Mouse (Mus musculus) small intestine, adult 2 months (tissue): ENCODE data around the gene Fgd2. TPM values are rescaled to one million over a fixed set of nuclear protein-coding genes. Genes with fewer than 3 reads are reported as not detected.

Experiments used
- H3K27ac ChIP-seq: fragments of 200-500 bp; 2 replicates; pipeline ENCODE4 v1.5.1; 2012; ENCODE audit warnings: low read depth, low read length, control low read depth, inconsistent platforms; ENCODE audit not compliant: insufficient read depth
- H3K27me3 ChIP-seq: fragments of 200-500 bp; 2 replicates; pipeline ENCODE4 v1.6.1; 2012; ENCODE audit warnings: mild to moderate bottlenecking, moderate library complexity, low read length, inconsistent platforms; ENCODE audit not compliant: control insufficient read depth, insufficient read depth
- H3K36me3 ChIP-seq: fragments of 200-500 bp; 2 replicates; pipeline ENCODE4 v1.6.1; 2012; ENCODE audit warnings: mild to moderate bottlenecking, low read length, control low read depth, inconsistent platforms; ENCODE audit not compliant: control insufficient read depth, insufficient read depth
- H3K4me1 ChIP-seq: fragments of 200-500 bp; 2 replicates; pipeline ENCODE4 v1.6.1; 2012; ENCODE audit warnings: low read length, inconsistent platforms, mixed read lengths; ENCODE audit not compliant: control insufficient read depth, insufficient read depth, insufficient read length
- H3K4me3 ChIP-seq: fragments of 200-500 bp; 2 replicates; pipeline ENCODE4 v1.5.1; 2012; ENCODE audit warnings: low read depth, mild to moderate bottlenecking, control low read depth, inconsistent platforms, low read length, moderate library complexity
- CTCF ChIP-seq: fragments of 200-500 bp; IDR thresholded peaks from 2 replicates; pipeline ENCODE4 v1.5.1; 2012; ENCODE audit warnings: low read depth, mild to moderate bottlenecking, control low read depth, inconsistent platforms, low read length, moderate library complexity, mixed read lengths; ENCODE audit not compliant: insufficient replicate concordance, insufficient read length; ENCODE audit errors: extremely low read depth
- POLR2A ChIP-seq: fragments of 200-500 bp; IDR thresholded peaks from 2 replicates; pipeline ENCODE4 v1.6.1; 2012; ENCODE audit warnings: low read depth, mild to moderate bottlenecking, control low read depth, inconsistent platforms, low read length, moderate library complexity
- WGBS: fragments of 180-500 bp; shearing (Covaris S2); methylation state at CpG from one replicate; pipeline ENCODE4 v1.1.7; 2018; 5-methylcytosine and 5-hydroxymethylcytosine counted together
- polyA plus RNA-seq: library from polyadenylated mRNA; depleted of rRNA; stranded (reverse); fragments of >200 nt; gene quantifications from 2 replicates; pipeline ENCODE4 v1.2.3, GENCODE M21; 2012

The Fgd2 gene
- polyA plus RNA-seq, 1 experiment, result 16.3 TPM

- TF ChIP-seq CTCF (no peak), POLR2A (no peak)
- Histone ChIP-seq H3K4me3 (no peak overlapping the region), H3K36me3 (no peaks in the 10 kb centered on the region), H3K4me1 (peaks cover 37% of the 10 kb centered on the region), H3K27ac (peak overlapping the region; percentile 83), H3K27me3 (no peaks in the 10 kb centered on the region)
- WGBS, result 39% methylated on average over 12 of the region's 12 CpGs
These were observed 59.4 kb downstream of the Fgd2 start for GRCm38 (mm10) chr17:29419976-29420739.

- Histone ChIP-seq H3K27ac (peak overlapping the region; percentile 78; the same call in 1 of the 2 replicates), H3K4me3 (no peak overlapping the region), H3K27me3 (no peaks in the 10 kb centered on the region), H3K4me1 (peaks cover 32% of the 10 kb centered on the region), H3K36me3 (no peaks in the 10 kb centered on the region)
- WGBS, result 84% methylated on average over 3 of the region's 3 CpGs
- TF ChIP-seq CTCF, result peak; percentile 10; the same call in 1 of the 2 replicates
- TF ChIP-seq POLR2A, result no peak
These were observed 60.6 kb downstream of the Fgd2 start for GRCm38 (mm10) chr17:29421319-29421718.

GRCm38 (mm10) chr17:29422337-29422736 is 61.6 kb downstream of the Fgd2 start:
- Histone ChIP-seq H3K4me3 (no peak overlapping the region), H3K27ac (peak overlapping the region; percentile 96), H3K27me3 (no peaks in the 10 kb centered on the region), H3K36me3 (no peaks in the 10 kb centered on the region), H3K4me1 (peaks cover 28% of the 10 kb centered on the region)
- 87% methylated on average over 6 of the region's 6 CpGs for WGBS
- TF ChIP-seq POLR2A, result no peak
- peak; percentile 30; the same call in 1 of the 2 replicates for TF ChIP-seq CTCF

GRCm38 (mm10) chr17:29422912-29423504 is 62.3 kb downstream of the Fgd2 start:
- Histone ChIP-seq H3K27ac (peak overlapping the region; percentile 96), H3K27me3 (no peaks in the 10 kb centered on the region), H3K36me3 (no peaks in the 10 kb centered on the region), H3K4me1 (peaks cover 33% of the 10 kb centered on the region), H3K4me3 (no peak overlapping the region)
- WGBS, result 29% methylated on average over 8 of the region's 8 CpGs
- TF ChIP-seq CTCF, result no peak
- TF ChIP-seq POLR2A, result no peak

GRCm38 (mm10) chr17:29423991-29424390 is 63.3 kb downstream of the Fgd2 start:
- no peaks in the 10 kb centered on the region for H3K36me3 ChIP-seq
- peaks cover 34% of the 10 kb centered on the region for H3K4me1 ChIP-seq
- H3K27me3 ChIP-seq, result no peaks in the 10 kb centered on the region
- TF ChIP-seq POLR2A (no peak), CTCF (no peak)
- peak overlapping the region; percentile 88 for H3K27ac ChIP-seq
- 98% methylated on average over 2 of the region's 2 CpGs for WGBS
- no peak overlapping the region for H3K4me3 ChIP-seq

GRCm38 (mm10) chr17:29425345-29425744 is 64.6 kb downstream of the Fgd2 start:
- Histone ChIP-seq H3K27ac (no peak overlapping the region), H3K4me1 (peaks cover 29% of the 10 kb centered on the region), H3K36me3 (no peaks in the 10 kb centered on the region), H3K4me3 (no peak overlapping the region), H3K27me3 (no peaks in the 10 kb centered on the region)
- 72% methylated on average over 9 of the region's 9 CpGs for WGBS
- no peak for TF ChIP-seq CTCF
- TF ChIP-seq POLR2A, result no peak

- WGBS, result 9% methylated on average over 8 of the region's 8 CpGs
These were observed 67.5 kb downstream of the Fgd2 start for GRCm38 (mm10) chr17:29428213-29428612.

More at GRCm38 (mm10) chr17:29428213-29428612, 67.5 kb downstream of the Fgd2 start:
- H3K36me3 ChIP-seq, result no peaks in the 10 kb centered on the region
- no peaks in the 10 kb centered on the region for H3K27me3 ChIP-seq
- TF ChIP-seq CTCF, result no peak
- no peak for TF ChIP-seq POLR2A
- peaks cover 29% of the 10 kb centered on the region for H3K4me1 ChIP-seq
- no peak overlapping the region for H3K4me3 ChIP-seq
- H3K27ac ChIP-seq, result no peak overlapping the region
